Comparison of ENCODE assay signal across 23 mouse cellular contexts in genomic region chr10:45109041-45109440, GRCm38 (mm10).
"Had no signal": no experiment of that assay in that cellular context is flagged by ENCODE, and none has a peak within 500 bp of the region (broad histone marks: within the 10 kb centered on the region; RNA-seq: fewer than 3 reads in every experiment).

No protein-coding gene starts in this region.

- H3K4me3 ChIP-seq: forebrain, embryonic 15.5 days; heart, embryonic 13.5 days; heart, embryonic 15.5 days; hindbrain, embryonic 13.5 days; hindbrain, embryonic 15.5 days; kidney, embryonic 15.5 days; limb, embryonic 13.5 days; limb, embryonic 15.5 days; liver, embryonic 13.5 days had no signal

- DNase-seq: forebrain, postnatal 0 days; gastrocnemius, postnatal 14 days; gastrocnemius, postnatal 36 days; heart, adult 18-20 months; heart, postnatal 14 days; heart, postnatal 36 days; kidney, adult 11 months; kidney, adult 2 months; kidney, adult 9 months; kidney, postnatal 14 days; kidney, postnatal 36 days; left cerebral cortex, postnatal 4 days; liver, embryonic 13.5 days had no signal

- H3K27me3 ChIP-seq: forebrain, embryonic 15.5 days; heart, embryonic 13.5 days; heart, embryonic 15.5 days; hindbrain, embryonic 13.5 days; hindbrain, embryonic 15.5 days; kidney, embryonic 15.5 days; limb, embryonic 13.5 days; limb, embryonic 15.5 days; liver, embryonic 13.5 days had no signal

- H3K27ac ChIP-seq: forebrain, embryonic 15.5 days; heart, embryonic 13.5 days; heart, embryonic 15.5 days; hindbrain, embryonic 13.5 days; hindbrain, embryonic 15.5 days; hindbrain, postnatal 0 days; kidney, embryonic 15.5 days; kidney, postnatal 0 days; limb, embryonic 13.5 days; limb, embryonic 15.5 days; liver, embryonic 13.5 days had no signal

- H3K9ac ChIP-seq: forebrain, embryonic 15.5 days; forebrain, postnatal 0 days; heart, embryonic 13.5 days; heart, embryonic 15.5 days; hindbrain, embryonic 13.5 days; hindbrain, embryonic 15.5 days; kidney, embryonic 15.5 days; limb, embryonic 13.5 days; limb, embryonic 15.5 days; liver, embryonic 13.5 days had no signal
